Mouse (Mus musculus) urinary bladder, adult 2 months (tissue): ENCODE measurements around the gene F12. TPM values are rescaled to one million over a fixed set of nuclear protein-coding genes. Genes with fewer than 3 reads are reported as not detected.

Experiments
- DNase-seq: peaks from one replicate; pipeline ENCODE4 v3.0.0; 2022; ENCODE audit warnings: low spot score
- polyA plus RNA-seq: library from polyadenylated mRNA; depleted of rRNA; stranded (reverse); fragments of >200 nt; gene quantifications from 2 replicates; pipeline ENCODE4 v1.2.3, GENCODE M21; 2012; rRNA removed

The F12 gene
- polyA plus RNA-seq, 1 experiment, result 0.07 TPM

GRCm38 (mm10) chr13:55371740-55372139 lies 54.9 kb downstream of the F12 start:
- DNase-seq, result no peak

GRCm38 (mm10) chr13:55371007-55371681 lies 55.4 kb downstream of the F12 start:
- DNase-seq, result no peak

GRCm38 (mm10) chr13:55370234-55370633 lies 56.4 kb downstream of the F12 start:
- no peak for DNase-seq

GRCm38 (mm10) chr13:55369531-55370114 lies 57.0 kb downstream of the F12 start, which contains the start of gene Rgs14:
Gene Rgs14 (plus strand): TSS chr13:55369732.
- no peak for DNase-seq

GRCm38 (mm10) chr13:55368401-55368800 lies 58.2 kb downstream of the F12 start:
- DNase-seq, result no peak

Other genes with a start within 250 kb of the F12 start
- gene Nsd1, start 217.0 kb downstream of the F12 start, polyA plus RNA-seq, result 25.8 and 32.1 TPM in 2 replicates
- gene Prelid1, start 106.3 kb downstream of the F12 start, polyA plus RNA-seq, result 168 and 176 TPM in 2 replicates
- 100.0 and 134 TPM in 2 replicates for gene Rab24, start 104.8 kb downstream of the F12 start, polyA plus RNA-seq
- gene Mxd3, start 97.0 kb downstream of the F12 start, polyA plus RNA-seq, result 1.3 and 1.9 TPM in 2 replicates
- 67.3 and 72.5 TPM in 2 replicates for gene Lman2, start 64.0 kb downstream of the F12 start, polyA plus RNA-seq
- 2.0 and 2.7 TPM in 2 replicates for gene Rgs14, start 57.1 kb downstream of the F12 start, polyA plus RNA-seq
- 0.44 and 0.52 TPM in 2 replicates for gene Slc34a1, start 28.6 kb downstream of the F12 start, polyA plus RNA-seq
- gene Pfn3, start 11.6 kb downstream of the F12 start, polyA plus RNA-seq, result not detected in 2 replicates
- gene Grk6, start 18.3 kb upstream of the F12 start, polyA plus RNA-seq, result 37.4 and 42.4 TPM in 2 replicates
- 3.5 and 3.8 TPM in 2 replicates for gene Prr7, start 37.5 kb upstream of the F12 start, polyA plus RNA-seq
- gene Dbn1, start 61.3 kb upstream of the F12 start, polyA plus RNA-seq, result 43.0 and 45.3 TPM in 2 replicates
- 382 and 383 TPM in 2 replicates for gene Pdlim7, start 86.9 kb upstream of the F12 start, polyA plus RNA-seq
- 5.1 and 6.9 TPM in 2 replicates for gene Dok3, start 102.5 kb upstream of the F12 start, polyA plus RNA-seq
- gene Ddx41, start 109.9 kb upstream of the F12 start, polyA plus RNA-seq, result 45.1 and 51.6 TPM in 2 replicates
- gene Fam193b, start 144.3 kb upstream of the F12 start, polyA plus RNA-seq, result 86.0 and 97.9 TPM in 2 replicates
- gene Tmed9, start 146.9 kb upstream of the F12 start, polyA plus RNA-seq, result 136 and 157 TPM in 2 replicates
- 17.7 and 22.1 TPM in 2 replicates for gene B4galt7, start 173.1 kb upstream of the F12 start, polyA plus RNA-seq
- gene Caml, start 196.2 kb upstream of the F12 start, polyA plus RNA-seq, result 44.0 and 46.8 TPM in 2 replicates
- 33.9 and 35.8 TPM in 2 replicates for gene Ddx46, start 208.2 kb upstream of the F12 start, polyA plus RNA-seq